16 mouse cellular contexts compared by ENCODE assay signal in the genomic region with DNA sequence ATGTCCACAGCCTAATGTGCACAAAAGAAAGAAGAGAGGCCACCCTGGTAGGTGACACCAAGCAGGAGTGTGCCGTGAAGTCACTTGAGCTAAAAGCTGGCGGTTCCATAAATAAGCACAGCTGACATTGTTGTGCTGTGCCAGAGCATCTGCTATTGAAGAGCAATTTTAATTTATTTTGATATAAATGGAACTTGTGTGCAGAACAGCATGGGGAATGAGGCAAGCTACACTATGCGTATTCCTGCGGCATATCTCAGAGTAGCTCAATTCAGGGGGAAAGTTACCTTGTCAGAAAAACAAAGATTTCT.
DNase-seq lines count a peak whose midpoint lies in the region; ATAC-seq and TF ChIP-seq lines count a peak whose summit lies in the region.
"Had no signal": no experiment of that assay in that cellular context is flagged by ENCODE, and none has a peak within 500 bp of the region (broad histone marks: within the 10 kb centered on the region; RNA-seq: fewer than 3 reads in every experiment).

No protein-coding gene starts in this region.

- 27% methylated on average over 4 of the region's 4 CpGs for WGBS in forebrain, embryonic 16.5 days
- WGBS in limb, embryonic 12.5 days: 90% methylated on average over 4 of the region's 4 CpGs
- WGBS in lung, postnatal 0 days: 72% methylated on average over 4 of the region's 4 CpGs
- WGBS in kidney, embryonic 15.5 days: 74% methylated on average over 4 of the region's 4 CpGs

- no peak overlapping the region for H3K4me3 ChIP-seq in forebrain, embryonic 16.5 days (replicated peaks; ENCODE audit: low read length)
- H3K4me3 ChIP-seq in limb, embryonic 12.5 days (replicated peaks): no peak overlapping the region
- H3K4me3 ChIP-seq in lung, postnatal 0 days (ENCODE audit: low read depth, low read length): no peak overlapping the region
- H3K4me3 ChIP-seq in kidney, embryonic 15.5 days (replicated peaks): no peak overlapping the region
- H3K4me3 ChIP-seq: heart, embryonic 15.5 days; liver, embryonic 15.5 days; stomach, embryonic 15.5 days had no signal

- peak; percentile 32 to 38 for DNase-seq in cerebellum, postnatal 10 days
- no peak for DNase-seq in cerebellum, adult 18-20 months
- DNase-seq in layer of hippocampus, adult 18-20 months (ENCODE audit: low spot score in 2 of 2): peak; percentile 28 to 80
- no peak for DNase-seq in layer of hippocampus, postnatal 10 days (ENCODE audit: low spot score in 2 of 2)
- no peak for DNase-seq in lung, postnatal 0 days (ENCODE audit: low spot score)
- DNase-seq: adrenal gland, adult 8-10 months; cerebellum, adult 9-11 months; embryo, embryonic 11 days; lung, postnatal 14 days; thymus, postnatal 25 days had no signal

- TF ChIP-seq CTCF in lung, postnatal 0 days (IDR thresholded peaks at IDR 0.05): no peak

- no peak for TF ChIP-seq EP300 in lung, postnatal 0 days (IDR thresholded peaks at IDR 0.05)

- no peaks in the 10 kb centered on the region for H3K36me3 ChIP-seq in forebrain, embryonic 16.5 days (ENCODE audit: control insufficient read depth, insufficient read depth)
- H3K36me3 ChIP-seq in limb, embryonic 12.5 days: peaks cover 37% of the 10 kb centered on the region
- peaks cover 14% of the 10 kb centered on the region; the same call in 1 of the 2 replicates for H3K36me3 ChIP-seq in lung, postnatal 0 days (ENCODE audit: insufficient read depth, low read length)
- H3K36me3 ChIP-seq in kidney, embryonic 15.5 days: peaks cover 53% of the 10 kb centered on the region

- H3K27ac ChIP-seq in forebrain, embryonic 16.5 days (ENCODE audit: low read length): peak overlapping the region; percentile 70
- H3K27ac ChIP-seq in limb, embryonic 12.5 days: 0 out of 2 replicates have a peak overlapping the region, but pooled peaks have one; percentile 17
- no peak overlapping the region for H3K27ac ChIP-seq in lung, postnatal 0 days (ENCODE audit: low read length)
- no peak overlapping the region for H3K27ac ChIP-seq in kidney, embryonic 15.5 days
- H3K27ac ChIP-seq: heart, embryonic 15.5 days; liver, embryonic 15.5 days; stomach, embryonic 15.5 days had no signal

- peaks cover 25% of the 10 kb centered on the region for H3K4me1 ChIP-seq in forebrain, embryonic 16.5 days (replicated peaks; ENCODE audit: control insufficient read depth, insufficient read depth, low read length)
- peaks cover 22% of the 10 kb centered on the region for H3K4me1 ChIP-seq in limb, embryonic 12.5 days (replicated peaks)
- H3K4me1 ChIP-seq in lung, postnatal 0 days (ENCODE audit: insufficient read depth, low read depth, low read length): no peaks in the 10 kb centered on the region
- no peaks in the 10 kb centered on the region for H3K4me1 ChIP-seq in kidney, embryonic 15.5 days
- H3K4me1 ChIP-seq: liver, embryonic 15.5 days; stomach, embryonic 15.5 days had no signal

- peak; percentile 87 for ATAC-seq in forebrain, embryonic 16.5 days
- no peak for ATAC-seq in limb, embryonic 12.5 days (ENCODE audit: insufficient number of reproducible peaks, insufficient read depth, low FRiP score, low TSS enrichment, low read depth)
- ATAC-seq in lung, postnatal 0 days: no peak
- no peak for ATAC-seq in kidney, embryonic 15.5 days (replicated peaks; ENCODE audit: low FRiP score)

- no peaks in the 10 kb centered on the region for H3K27me3 ChIP-seq in forebrain, embryonic 16.5 days (replicated peaks; ENCODE audit: control insufficient read depth, insufficient read depth, low read length)
- no peaks in the 10 kb centered on the region for H3K27me3 ChIP-seq in limb, embryonic 12.5 days
- no peaks in the 10 kb centered on the region for H3K27me3 ChIP-seq in lung, postnatal 0 days (replicated peaks; ENCODE audit: insufficient read depth, low read length)
- no peaks in the 10 kb centered on the region for H3K27me3 ChIP-seq in kidney, embryonic 15.5 days
- H3K27me3 ChIP-seq: heart, embryonic 15.5 days; liver, embryonic 15.5 days; stomach, embryonic 15.5 days had no signal

- no peak overlapping the region for H3K4me2 ChIP-seq in forebrain, embryonic 16.5 days (ENCODE audit: low read length)
- H3K4me2 ChIP-seq in limb, embryonic 12.5 days: no peak overlapping the region
- H3K4me2 ChIP-seq in lung, postnatal 0 days (replicated peaks; ENCODE audit: low read depth, low read length): no peak overlapping the region
- H3K4me2 ChIP-seq in kidney, embryonic 15.5 days: no peak overlapping the region
- H3K4me2 ChIP-seq: heart, embryonic 15.5 days; liver, embryonic 15.5 days; stomach, embryonic 15.5 days had no signal

- H3K9me3 ChIP-seq in forebrain, embryonic 16.5 days (ENCODE audit: control insufficient read depth, low read length): no peaks in the 10 kb centered on the region
- H3K9me3 ChIP-seq in limb, embryonic 12.5 days: no peaks in the 10 kb centered on the region
- no peaks in the 10 kb centered on the region for H3K9me3 ChIP-seq in lung, postnatal 0 days (ENCODE audit: low read length)
- H3K9me3 ChIP-seq in kidney, embryonic 15.5 days (replicated peaks): no peaks in the 10 kb centered on the region
- H3K9me3 ChIP-seq: heart, embryonic 15.5 days; liver, embryonic 15.5 days; stomach, embryonic 15.5 days had no signal

- no peak overlapping the region for H3K9ac ChIP-seq in forebrain, embryonic 16.5 days (replicated peaks; ENCODE audit: low read depth, low read length)
- H3K9ac ChIP-seq in limb, embryonic 12.5 days (replicated peaks): no peak overlapping the region
- no peak overlapping the region for H3K9ac ChIP-seq in lung, postnatal 0 days (replicated peaks; ENCODE audit: low read depth)
- H3K9ac ChIP-seq in kidney, embryonic 15.5 days: no peak overlapping the region
- H3K9ac ChIP-seq: heart, embryonic 15.5 days; liver, embryonic 15.5 days; stomach, embryonic 15.5 days had no signal

Comparison
In these comparisons a context has a peak if more than half of its experiments do, and no peak if none do; other contexts are left out.
1. DNase-seq: peak in cerebellum, postnatal 10 days (2 of 2) and layer of hippocampus, adult 18-20 months (2 of 2); none in cerebellum, adult 18-20 months (0 of 2), layer of hippocampus, postnatal 10 days (0 of 2) and lung, postnatal 0 days (single experiment).
2. H3K27ac ChIP-seq: peak in forebrain, embryonic 16.5 days (single experiment) and limb, embryonic 12.5 days (single experiment); none in lung, postnatal 0 days (single experiment) and kidney, embryonic 15.5 days (single experiment).